Mouse (Mus musculus) ES-Bruce4 (cell line): Measurements from ENCODE around the gene Arhgef2.

Experiments
- CTCF ChIP-seq: IDR thresholded peaks from one replicate; pipeline ENCODE4 v1.8.1; 2011; ENCODE audit warnings: low read depth, low read length
- EP300 ChIP-seq: IDR thresholded peaks from 2 replicates; pipeline ENCODE4 v1.6.1; 2011; ENCODE audit warnings: low read depth, low read length; ENCODE audit not compliant: insufficient read depth
- POLR2A ChIP-seq: IDR thresholded peaks from one replicate; pipeline ENCODE4 v1.8.1; 2011; ENCODE audit warnings: low read length; ENCODE audit not compliant: insufficient read depth

DNA sequence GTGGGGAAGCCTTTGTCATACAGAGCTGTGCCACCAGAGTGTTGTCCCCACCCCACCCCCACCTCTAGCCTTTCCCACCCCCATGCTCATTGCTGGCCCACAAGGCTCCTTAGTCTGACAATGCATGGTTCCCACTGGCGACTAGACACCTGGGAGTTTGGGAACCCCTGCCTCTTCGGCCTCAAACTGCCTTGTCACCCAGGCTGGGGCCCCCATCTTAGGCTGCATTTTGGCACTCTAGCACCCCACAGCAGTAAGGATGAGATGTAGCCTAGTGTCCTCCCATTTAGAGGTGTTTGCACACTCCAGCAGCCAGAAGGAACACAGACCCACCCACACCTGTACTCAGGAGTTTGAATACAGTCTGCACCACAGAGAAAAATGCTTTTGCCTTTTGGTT, 32.0 kb upstream of the Arhgef2 start:
- TF ChIP-seq CTCF, result no peak
- no peak for TF ChIP-seq POLR2A
- 0 out of 2 replicates have a peak, but pooled peaks have one; percentile 39 for TF ChIP-seq EP300
